Mouse (Mus musculus) liver, embryonic 13.5 days (tissue): ENCODE results near the gene Phldb2. TPM values are rescaled to one million over a fixed set of nuclear protein-coding genes. Genes with fewer than 3 reads are reported as not detected.

Experiments
- ATAC-seq: fragments of 200-750 bp; cut with Nextera tagmentation; 2 replicates; pipeline ENCODE4 v1.8.0; 2017; ENCODE audit warnings: low read depth, mild to moderate bottlenecking, moderate number of reproducible peaks, moderate library complexity
- DNase-seq: peaks from one replicate; pipeline ENCODE4 v3.0.0; 2022
- H3K27ac ChIP-seq: fragments of 300-500 bp; sonication (generic); 2 replicates; pipeline ENCODE4 v1.5.1; 2015; ENCODE audit warnings: moderate library complexity, mild to moderate bottlenecking, inconsistent platforms
- H3K27me3 ChIP-seq: fragments of 300-500 bp; sonication (generic); 2 replicates; pipeline ENCODE4 v1.6.1; 2015; ENCODE audit warnings: mild to moderate bottlenecking, inconsistent platforms
- H3K36me3 ChIP-seq: fragments of 300-500 bp; sonication (generic); 2 replicates; pipeline ENCODE4 v1.6.1; 2015; ENCODE audit warnings: mild to moderate bottlenecking, inconsistent platforms
- H3K4me1 ChIP-seq: fragments of 300-500 bp; sonication (generic); replicated peaks from 2 replicates; pipeline ENCODE4 v1.6.1; 2015; ENCODE audit warnings: inconsistent platforms
- H3K4me2 ChIP-seq: fragments of 300-500 bp; sonication (generic); 2 replicates; pipeline ENCODE4 v1.6.1; 2015; ENCODE audit warnings: inconsistent platforms, mild to moderate bottlenecking, moderate library complexity
- H3K4me3 ChIP-seq: fragments of 300-500 bp; sonication (generic); replicated peaks from 2 replicates; pipeline ENCODE4 v1.5.1; 2015; ENCODE audit warnings: mild to moderate bottlenecking, inconsistent platforms
- H3K9ac ChIP-seq: fragments of 300-500 bp; sonication (generic); 2 replicates; pipeline ENCODE4 v1.6.1; 2015; ENCODE audit warnings: mild to moderate bottlenecking, inconsistent platforms
- H3K9me3 ChIP-seq: fragments of 300-500 bp; sonication (generic); replicated peaks from 2 replicates; pipeline ENCODE4 v1.6.1; 2016; ENCODE audit warnings: inconsistent platforms
- WGBS: fragments of 180-500 bp; shearing (Covaris S2); methylation state at CpG from one replicate; pipeline ENCODE4 v1.1.7; 2015; ENCODE audit not compliant: insufficient replicate concordance; 5-methylcytosine and 5-hydroxymethylcytosine counted together
- polyA plus RNA-seq: library from polyadenylated mRNA; unstranded; fragments of >200 nt; fragmentation: Nextera tagmentation; extraction: Ambion mirVana; gene quantifications from 2 replicates; pipeline ENCODE4 v1.2.1, GENCODE M21; 2015

Phldb2 gene
- polyA plus RNA-seq, 1 experiment from 2014 or later = 12.9 TPM

DNA sequence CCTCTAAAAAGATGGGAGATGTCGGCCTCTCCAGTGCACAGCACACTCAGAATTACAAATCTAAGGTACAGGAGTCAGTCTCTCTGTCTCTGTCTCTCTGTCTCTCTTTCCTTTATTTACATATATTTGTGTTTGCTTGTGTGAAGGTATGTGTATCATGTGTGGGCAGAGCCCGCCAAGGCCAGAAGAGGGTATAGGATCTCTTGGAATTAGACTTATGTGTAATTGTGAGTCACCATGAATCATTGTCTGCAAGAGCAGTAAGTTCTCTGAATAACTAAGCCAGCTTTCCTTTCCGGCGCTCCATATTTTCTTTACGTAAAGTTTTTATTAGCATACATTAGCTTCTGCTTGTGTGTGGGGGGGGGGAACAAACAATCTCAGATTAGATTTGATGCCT is 7.7 kb downstream of the Phldb2 start:
- H3K4me3 ChIP-seq = no peak overlapping the region
- DNase-seq (no peak), ATAC-seq (no peak)
- H3K4me1 ChIP-seq = no peaks in the 10 kb centered on the region
- WGBS = 79% methylated on average over 5 of the region's 5 CpGs
- H3K4me2 ChIP-seq = peak overlapping the region; percentile 14; the same call in 1 of the 2 replicates
- no peak overlapping the region for H3K27ac ChIP-seq
- H3K36me3 ChIP-seq = no peaks in the 10 kb centered on the region
- H3K9ac ChIP-seq = no peak overlapping the region
- H3K27me3 ChIP-seq = no peaks in the 10 kb centered on the region
- H3K9me3 ChIP-seq = no peaks in the 10 kb centered on the region

DNA sequence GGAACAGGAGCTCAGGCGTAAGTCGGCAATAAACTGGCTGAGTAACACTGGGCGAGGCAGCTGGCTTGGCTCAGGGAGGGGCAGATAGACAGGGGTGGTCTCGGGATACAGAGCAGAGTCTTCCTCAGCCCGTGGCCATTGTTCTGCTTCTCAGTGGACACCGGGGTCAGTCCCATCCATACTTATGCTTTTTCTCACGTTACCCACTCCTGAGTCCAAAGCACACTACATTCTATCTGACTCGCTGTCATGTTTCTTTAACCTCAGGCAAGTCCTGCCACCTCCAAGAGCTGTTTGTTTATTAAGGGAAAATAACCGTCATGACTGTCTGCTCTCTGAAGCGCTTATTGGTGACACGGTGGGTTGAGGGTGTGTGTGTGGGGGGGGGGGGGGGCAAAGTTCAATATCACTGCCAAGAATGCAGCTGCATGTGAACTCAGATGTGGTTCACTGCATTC is 8.2 kb downstream of the Phldb2 start:
- Histone ChIP-seq H3K9me3 (no peaks in the 10 kb centered on the region), H3K36me3 (no peaks in the 10 kb centered on the region), H3K4me1 (no peaks in the 10 kb centered on the region), H3K27ac (no peak overlapping the region), H3K4me2 (peak overlapping the region; percentile 14; the same call in 1 of the 2 replicates), H3K9ac (no peak overlapping the region), H3K4me3 (no peak overlapping the region), H3K27me3 (no peaks in the 10 kb centered on the region)
- 51% methylated on average over 11 of the region's 11 CpGs for WGBS
- no peak for DNase-seq
- ATAC-seq = 0 out of 2 replicates have a peak, but pooled peaks have one; percentile 20

DNA sequence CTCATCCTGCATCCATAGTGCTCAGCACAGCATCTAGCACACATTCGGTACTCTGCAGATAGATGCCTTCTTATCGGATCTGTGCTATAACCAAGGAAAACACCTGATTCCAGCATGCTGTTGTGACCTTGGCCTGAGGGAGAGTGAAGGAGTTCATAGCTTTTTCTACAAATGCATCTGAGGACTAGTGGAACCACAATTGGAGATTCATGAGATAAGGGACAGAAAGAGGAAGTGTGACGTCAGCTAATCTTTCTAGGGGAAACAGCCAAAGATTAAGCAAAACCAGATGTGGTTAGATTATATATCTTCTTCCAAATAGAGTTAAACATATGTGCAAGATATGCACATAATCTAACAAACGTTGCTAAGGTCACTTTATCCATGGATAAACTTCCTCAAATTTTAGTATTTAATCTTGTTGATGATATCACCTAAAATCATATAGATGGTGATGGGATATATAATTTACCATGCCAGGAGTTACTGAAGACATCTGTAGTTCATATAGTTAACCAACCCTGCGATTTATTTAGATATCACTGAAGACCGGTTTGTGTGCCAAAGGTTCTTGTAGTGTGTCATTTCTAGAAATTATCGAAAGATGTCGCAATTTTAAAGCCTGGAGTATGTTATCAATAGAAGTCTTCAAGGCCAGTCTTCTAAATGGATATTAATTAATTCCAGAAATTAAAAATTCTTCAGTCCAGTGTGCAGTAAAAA is 11.1 kb downstream of the Phldb2 start:
- no peaks in the 10 kb centered on the region for H3K9me3 ChIP-seq
- no peak overlapping the region for H3K4me3 ChIP-seq
- 40% methylated on average over 8 of the region's 8 CpGs for WGBS
- no peak overlapping the region for H3K27ac ChIP-seq
- DNase-seq (no peak), ATAC-seq (no peak)
- no peaks in the 10 kb centered on the region for H3K4me1 ChIP-seq
- H3K4me2 ChIP-seq = no peak overlapping the region
- no peak overlapping the region for H3K9ac ChIP-seq
- H3K36me3 ChIP-seq = no peaks in the 10 kb centered on the region
- no peaks in the 10 kb centered on the region for H3K27me3 ChIP-seq

DNA sequence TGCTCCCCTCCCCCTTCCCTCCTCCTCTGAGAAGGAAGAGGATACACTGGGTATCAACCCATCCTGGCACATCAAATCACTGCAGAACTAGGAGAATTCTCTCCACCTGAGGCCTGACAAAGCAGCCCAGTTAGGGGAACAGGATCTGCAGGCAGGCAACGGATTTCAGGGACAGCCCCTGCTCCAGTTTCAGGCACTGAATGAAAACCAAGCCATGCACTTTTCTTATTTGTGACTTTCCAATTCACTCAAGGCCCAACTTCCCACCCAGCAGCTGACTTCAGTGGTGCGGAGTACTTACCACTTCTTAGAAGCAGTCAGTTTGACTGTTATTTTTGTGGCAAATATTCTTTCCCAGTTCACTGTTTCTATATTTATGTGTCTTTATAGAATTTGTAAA is 12.7 kb downstream of the Phldb2 start:
- WGBS = 62% methylated on average over 2 of the region's 2 CpGs
- Histone ChIP-seq H3K27me3 (no peaks in the 10 kb centered on the region), H3K9ac (no peak overlapping the region), H3K4me1 (no peaks in the 10 kb centered on the region), H3K4me2 (no peak overlapping the region), H3K27ac (no peak overlapping the region), H3K36me3 (no peaks in the 10 kb centered on the region), H3K4me3 (no peak overlapping the region), H3K9me3 (no peaks in the 10 kb centered on the region)
- DNase-seq (no peak), ATAC-seq (no peak)

DNA sequence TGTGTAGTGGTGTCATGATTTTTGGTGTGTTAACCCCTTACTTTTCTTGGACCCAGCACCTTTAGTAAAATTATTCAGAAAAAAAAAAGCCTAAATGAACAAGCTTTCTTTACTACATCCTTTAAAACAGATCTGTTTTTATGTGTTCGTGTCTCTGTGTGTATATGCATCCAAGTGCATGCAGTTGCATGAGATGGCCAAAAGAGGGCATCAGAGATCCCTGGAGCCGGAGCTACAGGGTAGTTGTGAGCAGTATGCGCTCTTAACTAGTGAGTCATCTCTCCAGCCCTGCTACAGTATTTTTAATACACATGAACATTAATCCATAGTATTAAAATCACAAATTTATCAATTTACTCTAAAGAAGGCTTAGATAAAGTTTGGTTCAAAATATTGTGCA is 14.0 kb downstream of the Phldb2 start:
- DNase-seq = no peak

DNA sequence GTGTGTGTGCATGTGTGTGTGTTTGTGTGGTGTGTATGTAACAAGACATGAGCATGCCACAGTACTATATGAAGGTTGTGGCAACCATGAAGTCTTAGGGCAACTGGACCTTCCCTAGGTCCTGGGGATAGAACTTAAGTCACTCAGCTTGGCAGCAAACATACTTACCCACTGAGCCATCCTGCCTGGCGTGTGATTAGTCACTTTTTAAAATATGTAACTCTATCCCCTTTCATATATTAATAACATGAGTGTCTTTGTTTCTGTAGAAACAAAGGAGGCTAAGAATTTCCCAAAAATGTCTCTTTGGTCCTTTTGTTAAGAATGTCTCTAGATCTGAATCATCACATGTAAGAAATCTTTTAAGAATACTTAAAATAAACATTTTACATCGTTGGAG is 16.0 kb downstream of the Phldb2 start:
- H3K4me3 ChIP-seq = no peak overlapping the region
- H3K27me3 ChIP-seq = no peaks in the 10 kb centered on the region
- H3K9ac ChIP-seq = no peak overlapping the region
- no peak overlapping the region for H3K27ac ChIP-seq
- no peak for ATAC-seq
- no peak for DNase-seq
- WGBS = 32% methylated on average over 2 of the region's 2 CpGs
- no peaks in the 10 kb centered on the region for H3K4me1 ChIP-seq
- no peaks in the 10 kb centered on the region for H3K9me3 ChIP-seq
- H3K36me3 ChIP-seq = no peaks in the 10 kb centered on the region
- no peak overlapping the region for H3K4me2 ChIP-seq

More for the DNA sequence above, 14.0 kb downstream of the Phldb2 start:
- no peak overlapping the region for H3K4me3 ChIP-seq
- no peak for ATAC-seq
- H3K4me1 ChIP-seq = no peaks in the 10 kb centered on the region
- H3K9ac ChIP-seq = no peak overlapping the region
- no peaks in the 10 kb centered on the region for H3K27me3 ChIP-seq
- H3K9me3 ChIP-seq = no peaks in the 10 kb centered on the region
- no peaks in the 10 kb centered on the region for H3K36me3 ChIP-seq
- H3K4me2 ChIP-seq = no peak overlapping the region
- H3K27ac ChIP-seq = no peak overlapping the region
- WGBS = 69% methylated on average over 3 of the region's 3 CpGs

DNA sequence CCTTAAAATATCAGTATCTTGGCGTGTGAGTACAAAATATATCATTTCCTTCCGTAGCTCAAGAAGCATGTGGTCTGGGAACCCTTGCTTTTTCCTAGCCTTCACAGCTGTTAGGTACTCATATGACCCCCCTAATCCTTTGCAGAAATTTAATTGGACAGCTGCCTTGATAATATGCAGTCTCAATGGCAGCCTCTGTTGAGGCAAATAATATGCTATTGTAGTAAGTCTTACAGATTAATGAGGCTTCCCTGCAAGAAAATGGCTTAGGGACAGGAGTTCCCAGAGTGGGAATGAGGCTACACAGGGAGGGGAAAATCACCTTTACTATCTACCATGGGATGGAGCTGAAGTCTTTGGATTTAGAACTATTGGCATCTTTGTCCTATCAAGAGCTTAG is 16.9 kb downstream of the Phldb2 start:
- no peak for ATAC-seq
- H3K4me3 ChIP-seq = no peak overlapping the region
- no peaks in the 10 kb centered on the region for H3K36me3 ChIP-seq
- no peaks in the 10 kb centered on the region for H3K9me3 ChIP-seq
- H3K4me1 ChIP-seq = no peaks in the 10 kb centered on the region
- DNase-seq = no peak
- H3K9ac ChIP-seq = no peak overlapping the region
- no peaks in the 10 kb centered on the region for H3K27me3 ChIP-seq
- H3K4me2 ChIP-seq = no peak overlapping the region
- 63% methylated on average over 2 of the region's 2 CpGs for WGBS
- H3K27ac ChIP-seq = no peak overlapping the region

DNA sequence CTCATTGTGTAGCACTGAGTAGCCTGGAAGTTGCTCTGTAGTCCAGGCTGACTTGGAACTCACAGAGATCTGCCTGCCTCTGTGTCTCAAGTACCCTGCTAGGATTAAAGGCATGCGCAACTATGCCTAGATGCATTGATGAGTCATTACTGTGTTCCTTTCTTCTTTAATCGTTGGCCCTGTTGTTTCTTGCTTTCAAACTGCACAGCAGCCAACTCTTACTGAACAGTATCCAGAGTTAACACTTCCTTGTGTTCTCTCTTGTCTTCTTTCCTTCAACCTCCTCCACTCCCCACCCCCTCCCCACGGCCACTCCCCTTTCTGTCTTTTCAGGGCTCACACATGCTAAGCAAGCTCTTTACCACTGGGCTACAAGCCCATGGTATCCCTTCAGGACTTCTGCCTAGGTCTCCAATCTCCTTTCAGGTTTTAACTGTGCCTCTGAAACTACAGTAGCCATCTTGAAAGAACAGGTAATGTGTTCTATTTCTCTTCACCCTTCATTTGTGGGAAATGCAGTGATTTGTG is 17.4 kb downstream of the Phldb2 start:
- no peak overlapping the region for H3K4me3 ChIP-seq
- no peaks in the 10 kb centered on the region for H3K4me1 ChIP-seq
- no peaks in the 10 kb centered on the region for H3K36me3 ChIP-seq
- DNase-seq (no peak), ATAC-seq (no peak)
- 56% methylated on average over 3 of the region's 3 CpGs for WGBS
- no peak overlapping the region for H3K27ac ChIP-seq
- no peak overlapping the region for H3K9ac ChIP-seq
- H3K27me3 ChIP-seq = no peaks in the 10 kb centered on the region
- H3K9me3 ChIP-seq = no peaks in the 10 kb centered on the region
- no peak overlapping the region for H3K4me2 ChIP-seq

DNA sequence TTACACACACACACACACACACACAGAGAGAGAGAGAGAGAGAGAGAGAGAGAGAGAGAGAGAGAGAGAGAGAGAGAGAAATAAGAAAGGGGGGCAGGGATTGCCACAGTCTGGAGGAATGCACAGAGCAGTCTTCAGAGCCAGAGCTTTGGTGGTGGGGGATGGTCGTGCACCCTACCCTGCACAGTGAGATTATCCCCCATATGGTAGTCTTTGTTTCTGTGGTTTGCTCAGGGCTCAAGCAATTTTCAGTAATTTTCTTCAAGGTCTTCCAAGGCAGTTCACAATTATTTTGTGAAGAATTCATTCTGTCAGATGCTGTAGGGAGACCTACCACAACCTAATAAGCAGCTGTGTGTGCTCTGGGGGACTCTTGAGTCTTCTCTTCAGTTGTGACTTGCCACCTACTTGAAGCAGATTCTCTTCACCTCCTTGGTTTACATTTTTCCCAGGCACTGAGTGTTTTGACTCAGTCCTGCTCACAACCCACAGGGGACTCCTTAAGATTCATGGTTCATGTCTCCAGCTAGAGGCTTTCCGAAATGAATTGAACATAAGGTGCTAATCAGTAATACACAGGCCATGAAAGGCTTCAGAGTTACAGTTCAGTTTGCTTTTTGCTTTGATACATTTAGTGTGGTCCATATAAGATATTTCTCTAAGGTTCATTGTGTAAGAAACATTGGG is 18.5 kb downstream of the Phldb2 start:
- no peak overlapping the region for H3K27ac ChIP-seq
- H3K36me3 ChIP-seq = no peaks in the 10 kb centered on the region
- H3K27me3 ChIP-seq = no peaks in the 10 kb centered on the region
- H3K4me1 ChIP-seq = no peaks in the 10 kb centered on the region
- H3K9me3 ChIP-seq = no peaks in the 10 kb centered on the region
- DNase-seq (no peak), ATAC-seq (no peak)
- no peak overlapping the region for H3K4me3 ChIP-seq
- WGBS = 57% methylated on average over 2 of the region's 2 CpGs
- H3K4me2 ChIP-seq = no peak overlapping the region
- H3K9ac ChIP-seq = no peak overlapping the region

DNA sequence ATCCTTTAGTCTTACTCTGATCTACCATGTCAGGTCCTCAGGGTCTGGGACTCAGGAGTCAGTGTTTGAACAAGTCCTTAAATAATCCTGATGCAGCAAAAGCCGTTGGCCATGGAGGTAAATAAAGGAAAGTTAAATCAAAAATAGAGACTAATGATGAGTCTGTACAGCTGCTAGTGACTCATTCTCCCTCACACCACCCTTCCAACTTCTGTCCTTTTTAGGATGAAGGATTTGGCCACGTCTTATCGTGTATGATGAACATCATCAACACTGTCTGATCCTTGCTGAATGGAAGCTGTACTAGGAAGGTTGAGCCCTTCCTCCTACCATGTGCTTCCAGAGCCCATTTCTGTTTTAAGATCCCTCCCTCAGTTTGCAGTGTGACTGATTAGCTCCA is 23.1 kb downstream of the Phldb2 start:
- Histone ChIP-seq H3K27me3 (no peaks in the 10 kb centered on the region), H3K9ac (no peak overlapping the region), H3K36me3 (no peaks in the 10 kb centered on the region), H3K4me2 (no peak overlapping the region), H3K27ac (no peak overlapping the region), H3K9me3 (no peaks in the 10 kb centered on the region), H3K4me3 (no peak overlapping the region), H3K4me1 (peaks cover 10% of the 10 kb centered on the region)
- 63% methylated on average over 3 of the region's 3 CpGs for WGBS
- no peak for ATAC-seq
- no peak for DNase-seq

DNA sequence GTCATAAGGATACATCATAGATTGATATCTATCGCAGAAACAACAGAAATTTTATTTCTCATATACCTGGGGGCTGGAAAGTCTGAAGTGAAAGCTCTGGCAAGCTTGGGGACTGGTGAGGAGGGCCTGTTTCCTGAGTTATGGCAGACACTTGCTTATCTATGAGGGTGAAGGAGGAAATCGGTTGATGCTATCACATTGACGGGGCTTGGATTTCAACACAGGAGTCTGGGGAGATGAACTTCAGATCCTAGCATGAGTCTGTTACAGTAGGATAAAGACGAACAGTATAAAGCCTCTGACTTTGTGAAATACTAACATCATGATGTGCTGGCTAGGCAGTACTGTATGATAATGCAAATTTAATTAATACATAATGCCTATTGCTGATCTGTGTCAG is 25.3 kb downstream of the Phldb2 start:
- no peak for ATAC-seq
- 18% methylated on average over 4 of the region's 4 CpGs for WGBS
- Histone ChIP-seq H3K9me3 (no peaks in the 10 kb centered on the region), H3K4me3 (no peak overlapping the region), H3K9ac (no peak overlapping the region), H3K4me1 (peaks cover 13% of the 10 kb centered on the region), H3K4me2 (no peak overlapping the region), H3K27ac (no peak overlapping the region), H3K27me3 (no peaks in the 10 kb centered on the region), H3K36me3 (no peaks in the 10 kb centered on the region)
- no peak for DNase-seq
